Mouse (Mus musculus): Measurements from ENCODE around the gene Rasgrp3. TPM values are rescaled to one million over a fixed set of nuclear protein-coding genes. Genes with fewer than 3 reads are reported as not detected.

Gene Rasgrp3
- total and polyA plus RNA-seq, 2 experiments: 1.5 to 7.9 TPM

- H3K9ac ChIP-seq (ENCODE audit: low read depth, low read length): no peak overlapping the region
- no peak overlapping the region for H3K4me3 ChIP-seq (ENCODE audit: insufficient read depth, low read depth, low read length)
- H3K36me3 ChIP-seq (ENCODE audit: control insufficient read depth, insufficient read depth, low read length): no peaks in the 10 kb centered on the region
- no peaks in the 10 kb centered on the region for H3K79me2 ChIP-seq (ENCODE audit: control insufficient read depth, insufficient read depth, low read length)
- H3K27ac ChIP-seq (replicated peaks; ENCODE audit: insufficient read depth, low read depth, low read length): peak overlapping the region; percentile 20
- H3K4me1 ChIP-seq (ENCODE audit: control insufficient read depth, insufficient read depth, low read length): no peaks in the 10 kb centered on the region
- TF ChIP-seq POLR2A (IDR thresholded peaks at IDR 0.05; ENCODE audit: extremely low read depth, insufficient read depth, low read length) (no peak), CTCF (IDR thresholded peaks at IDR 0.05; ENCODE audit: low read depth, low read length) (no peak)
- no peaks in the 10 kb centered on the region for H3K27me3 ChIP-seq (ENCODE audit: control insufficient read depth, insufficient read depth, low read length)
- no peak for DNase-seq (ENCODE audit: extremely low read depth, low read depth, low spot score)
- WGBS: 87% methylated on average over 14 of the region's 14 CpGs
Measured at GRCm38 (mm10) chr17:75439062-75439461, 3.4 kb downstream of the Rasgrp3 start.

GRCm38 (mm10) chr17:75440619-75441018, 4.9 kb downstream of the Rasgrp3 start:
- H3K27me3 ChIP-seq (ENCODE audit: control insufficient read depth, insufficient read depth, low read length): no peaks in the 10 kb centered on the region
- H3K27ac ChIP-seq (replicated peaks; ENCODE audit: insufficient read depth, low read depth, low read length): no peak overlapping the region
- no peak overlapping the region for H3K4me3 ChIP-seq (ENCODE audit: insufficient read depth, low read depth, low read length)
- H3K79me2 ChIP-seq (ENCODE audit: control insufficient read depth, insufficient read depth, low read length): peaks cover 3% of the 10 kb centered on the region; the same call in 1 of the 2 replicates
- peak; percentile 19 for DNase-seq (ENCODE audit: extremely low read depth, low read depth, low spot score)
- WGBS: 78% methylated on average over 7 of the region's 7 CpGs
- no peak overlapping the region for H3K9ac ChIP-seq (ENCODE audit: low read depth, low read length)
- no peaks in the 10 kb centered on the region for H3K36me3 ChIP-seq (ENCODE audit: control insufficient read depth, insufficient read depth, low read length)
- H3K4me1 ChIP-seq (ENCODE audit: control insufficient read depth, insufficient read depth, low read length): no peaks in the 10 kb centered on the region
- no peak for TF ChIP-seq POLR2A (IDR thresholded peaks at IDR 0.05; ENCODE audit: extremely low read depth, insufficient read depth, low read length)
- no peak for TF ChIP-seq CTCF (IDR thresholded peaks at IDR 0.05; ENCODE audit: low read depth, low read length)

- no peaks in the 10 kb centered on the region for H3K27me3 ChIP-seq (ENCODE audit: control insufficient read depth, insufficient read depth, low read length)
- H3K27ac ChIP-seq (replicated peaks; ENCODE audit: insufficient read depth, low read depth, low read length): no peak overlapping the region; the same call in 1 of the 2 replicates
- H3K4me1 ChIP-seq (ENCODE audit: control insufficient read depth, insufficient read depth, low read length): no peaks in the 10 kb centered on the region
- no peak overlapping the region; the same call in 1 of the 2 replicates for H3K4me3 ChIP-seq (ENCODE audit: insufficient read depth, low read depth, low read length)
- H3K79me2 ChIP-seq (ENCODE audit: control insufficient read depth, insufficient read depth, low read length): peaks cover 3% of the 10 kb centered on the region; the same call in 1 of the 2 replicates
- H3K9ac ChIP-seq (ENCODE audit: low read depth, low read length): no peak overlapping the region
- no peak for DNase-seq (ENCODE audit: extremely low read depth, low read depth, low spot score)
- TF ChIP-seq POLR2A (IDR thresholded peaks at IDR 0.05; ENCODE audit: extremely low read depth, insufficient read depth, low read length) (no peak), CTCF (IDR thresholded peaks at IDR 0.05; ENCODE audit: low read depth, low read length) (no peak)
- 74% methylated on average over 5 of the region's 5 CpGs for WGBS
- no peaks in the 10 kb centered on the region for H3K36me3 ChIP-seq (ENCODE audit: control insufficient read depth, insufficient read depth, low read length)
Measured at GRCm38 (mm10) chr17:75441260-75441830, 5.6 kb downstream of the Rasgrp3 start.

GRCm38 (mm10) chr17:75442352-75442751, 6.7 kb downstream of the Rasgrp3 start:
- no peaks in the 10 kb centered on the region for H3K27me3 ChIP-seq (ENCODE audit: control insufficient read depth, insufficient read depth, low read length)
- no peak for TF ChIP-seq POLR2A (IDR thresholded peaks at IDR 0.05; ENCODE audit: extremely low read depth, insufficient read depth, low read length)
- TF ChIP-seq CTCF (IDR thresholded peaks at IDR 0.05; ENCODE audit: low read depth, low read length): no peak
- H3K36me3 ChIP-seq (ENCODE audit: control insufficient read depth, insufficient read depth, low read length): no peaks in the 10 kb centered on the region
- peaks cover 3% of the 10 kb centered on the region; the same call in 1 of the 2 replicates for H3K79me2 ChIP-seq (ENCODE audit: control insufficient read depth, insufficient read depth, low read length)
- H3K4me3 ChIP-seq (ENCODE audit: insufficient read depth, low read depth, low read length): no peak overlapping the region
- no peak overlapping the region for H3K9ac ChIP-seq (ENCODE audit: low read depth, low read length)
- H3K27ac ChIP-seq (replicated peaks; ENCODE audit: insufficient read depth, low read depth, low read length): no peak overlapping the region
- DNase-seq (ENCODE audit: extremely low read depth, low read depth, low spot score): no peak
- WGBS: 94% methylated on average over 8 of the region's 8 CpGs
- no peaks in the 10 kb centered on the region for H3K4me1 ChIP-seq (ENCODE audit: control insufficient read depth, insufficient read depth, low read length)

- Histone ChIP-seq H3K27ac (replicated peaks; ENCODE audit: insufficient read depth, low read depth, low read length) (no peak overlapping the region), H3K36me3 (ENCODE audit: control insufficient read depth, insufficient read depth, low read length) (no peaks in the 10 kb centered on the region), H3K4me3 (ENCODE audit: insufficient read depth, low read depth, low read length) (no peak overlapping the region), H3K79me2 (ENCODE audit: control insufficient read depth, insufficient read depth, low read length) (peaks cover 3% of the 10 kb centered on the region; the same call in 1 of the 2 replicates), H3K27me3 (ENCODE audit: control insufficient read depth, insufficient read depth, low read length) (no peaks in the 10 kb centered on the region), H3K9ac (ENCODE audit: low read depth, low read length) (no peak overlapping the region), H3K4me1 (ENCODE audit: control insufficient read depth, insufficient read depth, low read length) (no peaks in the 10 kb centered on the region)
- no peak for DNase-seq (ENCODE audit: extremely low read depth, low read depth, low spot score)
- TF ChIP-seq CTCF (IDR thresholded peaks at IDR 0.05; ENCODE audit: low read depth, low read length) (no peak), POLR2A (IDR thresholded peaks at IDR 0.05; ENCODE audit: extremely low read depth, insufficient read depth, low read length) (no peak)
- WGBS: 78% methylated on average over 5 of the region's 6 CpGs
Measured at GRCm38 (mm10) chr17:75443064-75443621, 7.4 kb downstream of the Rasgrp3 start.

GRCm38 (mm10) chr17:75448257-75448656, 12.6 kb downstream of the Rasgrp3 start:
- WGBS: 94% methylated on average over 3 of the region's 3 CpGs

More at GRCm38 (mm10) chr17:75448257-75448656, 12.6 kb downstream of the Rasgrp3 start:
- no peak for DNase-seq (ENCODE audit: extremely low read depth, low read depth, low spot score)
- TF ChIP-seq POLR2A (IDR thresholded peaks at IDR 0.05; ENCODE audit: extremely low read depth, insufficient read depth, low read length) (no peak), CTCF (IDR thresholded peaks at IDR 0.05; ENCODE audit: low read depth, low read length) (0 out of 2 replicates have a peak, but pooled peaks have one; percentile 27)
- no peaks in the 10 kb centered on the region for H3K27me3 ChIP-seq (ENCODE audit: control insufficient read depth, insufficient read depth, low read length)
- H3K4me3 ChIP-seq (ENCODE audit: insufficient read depth, low read depth, low read length): no peak overlapping the region
- H3K4me1 ChIP-seq (ENCODE audit: control insufficient read depth, insufficient read depth, low read length): no peaks in the 10 kb centered on the region
- no peak overlapping the region for H3K27ac ChIP-seq (replicated peaks; ENCODE audit: insufficient read depth, low read depth, low read length)
- no peak overlapping the region for H3K9ac ChIP-seq (ENCODE audit: low read depth, low read length)
- peaks cover 3% of the 10 kb centered on the region; the same call in 1 of the 2 replicates for H3K79me2 ChIP-seq (ENCODE audit: control insufficient read depth, insufficient read depth, low read length)
- H3K36me3 ChIP-seq (ENCODE audit: control insufficient read depth, insufficient read depth, low read length): no peaks in the 10 kb centered on the region

Data from liver, adult 2 months (tissue).